Mouse (Mus musculus) testis, adult 2 months (tissue): ENCODE measurements around the gene Gm45623.

ENCODE experiments used
- CTCF ChIP-seq: fragments of 200-500 bp; IDR thresholded peaks from 2 replicates; pipeline ENCODE4 v1.5.1; 2012; ENCODE audit warnings: low read depth, mild to moderate bottlenecking, inconsistent platforms, low read length, moderate library complexity; ENCODE audit not compliant: control insufficient read depth, insufficient read depth, insufficient replicate concordance
- POLR2A ChIP-seq: fragments of 200-500 bp; IDR thresholded peaks from 2 replicates; pipeline ENCODE4 v1.6.1; 2012; ENCODE audit warnings: low read depth, mild to moderate bottlenecking, inconsistent platforms, low read length, moderate library complexity; ENCODE audit not compliant: control insufficient read depth

DNA sequence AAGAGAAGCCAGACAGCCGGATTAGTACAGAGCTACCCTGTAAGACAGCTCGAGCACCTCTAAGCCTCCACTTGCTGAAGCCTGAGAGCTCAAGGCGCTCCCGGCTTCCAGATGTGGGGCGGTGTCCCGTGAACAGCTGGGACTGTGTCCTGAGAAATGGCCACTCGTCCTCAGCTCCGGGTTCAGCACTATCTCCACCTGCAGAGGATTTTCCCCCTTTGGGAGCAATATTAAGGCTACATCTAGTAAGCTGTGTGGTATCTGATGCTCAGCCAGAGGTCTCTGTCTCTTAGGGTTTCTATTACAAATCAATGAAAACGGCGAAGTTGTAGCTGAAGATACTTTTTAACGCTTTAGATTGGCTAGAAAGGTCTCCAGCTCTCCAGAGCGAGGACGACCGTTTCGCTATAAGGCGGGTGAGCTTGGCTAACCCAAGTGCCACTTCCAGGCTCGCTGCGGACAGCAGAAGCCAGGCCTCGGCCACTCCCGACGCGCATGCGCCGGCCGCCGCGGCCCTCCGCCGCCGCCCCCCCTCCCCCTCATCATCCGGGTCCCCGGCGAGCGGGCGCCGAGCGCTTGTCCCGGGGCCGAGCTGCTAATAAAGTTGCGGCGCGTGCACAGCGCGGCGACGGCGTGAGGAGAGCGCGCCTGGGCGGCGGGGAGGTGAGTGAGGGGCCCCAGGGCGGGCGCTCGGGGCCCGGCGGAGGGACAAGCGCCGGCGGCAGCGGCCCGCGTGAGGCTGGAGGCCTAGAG is 51.0 kb downstream of the Gm45623 start, which contains the start of gene Smad5:
- TF ChIP-seq CTCF (no peak), POLR2A (peak; percentile 48)
